Mouse (Mus musculus) erythroblast, embryonic 14.5 days (primary cell): ENCODE measurements around the gene Supv3l1.

Experiments used
- GATA1 ChIP-seq: IDR thresholded peaks from 2 replicates; pipeline ENCODE4 v1.6.1; 2012; ENCODE audit warnings: low read length, inconsistent platforms, mixed read lengths
- TAL1 ChIP-seq: IDR thresholded peaks from 3 replicates; pipeline ENCODE4 v1.6.1; 2012; ENCODE audit warnings: low read length, inconsistent platforms, mixed read lengths

DNA sequence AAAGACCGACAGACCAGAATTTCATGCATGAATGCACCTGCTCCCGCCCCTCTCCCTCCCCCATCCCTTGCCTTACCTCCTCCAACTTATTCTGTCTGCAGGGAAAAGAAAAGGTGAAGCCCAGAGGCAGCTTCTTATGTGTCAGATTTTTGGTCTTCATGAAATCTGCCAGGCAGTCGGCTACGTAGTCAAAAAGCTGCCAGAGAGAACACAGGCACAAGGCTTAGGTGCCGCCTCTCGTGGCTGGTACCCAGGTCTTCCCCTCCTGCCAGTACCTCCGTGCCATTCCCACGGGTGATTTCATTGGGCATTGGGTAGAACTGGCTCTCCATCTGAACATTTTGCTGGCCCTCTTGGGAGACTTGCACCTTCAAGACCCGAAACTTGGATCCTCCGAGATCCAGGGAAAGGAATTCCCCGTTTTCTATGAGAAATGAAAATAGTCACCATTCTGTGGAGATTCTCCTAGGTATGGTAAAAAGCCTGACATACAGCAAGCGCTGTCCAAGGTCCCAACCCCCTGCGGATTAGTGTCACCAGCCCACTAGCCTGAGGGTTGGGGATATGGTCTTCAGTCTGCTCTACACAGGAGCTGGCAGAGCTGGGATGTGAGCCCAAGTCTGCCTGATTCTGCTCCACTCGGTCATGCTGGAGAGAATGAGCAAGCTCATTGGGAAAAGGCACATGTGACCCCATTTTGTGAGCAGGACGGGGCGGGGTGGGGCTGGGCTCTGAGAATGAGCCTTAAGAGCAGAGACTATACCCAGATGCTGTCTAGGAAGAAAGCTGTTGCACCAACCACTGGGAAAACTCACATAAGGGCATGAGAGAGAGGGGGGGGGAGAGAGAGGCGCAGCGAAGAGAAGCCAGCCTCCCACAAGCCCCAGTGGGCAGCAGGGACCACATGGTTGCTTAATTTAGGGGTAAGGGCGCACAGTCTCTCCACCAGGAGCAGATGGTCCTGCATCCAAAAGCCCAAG, 37.8 kb downstream of the Supv3l1 start:
- no peak for TF ChIP-seq GATA1
- no peak for TF ChIP-seq TAL1
